Mouse (Mus musculus): Measurements from ENCODE around the gene Ebf3.

GRCm38 (mm10) chr7:137159086-137159485 is 155.2 kb downstream of the Ebf3 start:
- TF ChIP-seq POLR2A (IDR thresholded peaks at IDR 0.05; ENCODE audit: low read depth, low read length) (no peak), CTCF (IDR thresholded peaks at IDR 0.05; ENCODE audit: borderline replicate concordance, insufficient read depth, low read length) (no peak)
